ENCODE assay signal across 23 mouse cellular contexts in genomic region chr3:119938425-119938824, GRCm38 (mm10).
DNase-seq lines count a peak whose midpoint lies in the region; ATAC-seq and TF ChIP-seq lines count a peak whose summit lies in the region.
"Had no signal": no experiment of that assay in that cellular context is flagged by ENCODE, and none has a peak within 500 bp of the region (broad histone marks: within the 10 kb centered on the region; RNA-seq: fewer than 3 reads in every experiment).

No protein-coding gene starts in this region.

- CTCF ChIA-PET in Patski (lab: Charles Lee) = interaction anchor here (1.9 to 2.8 kb wide), 3 partner anchors 15 to 27 kb away, joined by 4 to 8 read pairs (median 8); no protein-coding TSS in a partner anchor

- no peaks in the 10 kb centered on the region for H3K36me3 ChIP-seq in kidney, embryonic 15.5 days
- H3K36me3 ChIP-seq in neural tube, embryonic 13.5 days = no peaks in the 10 kb centered on the region
- H3K36me3 ChIP-seq: embryonic facial prominence, embryonic 12.5 days; embryonic facial prominence, embryonic 15.5 days; heart, embryonic 10.5 days; heart, embryonic 13.5 days had no signal

- H3K4me3 ChIP-seq in kidney, embryonic 15.5 days (replicated peaks) = no peak overlapping the region
- H3K4me3 ChIP-seq in neural tube, embryonic 13.5 days = no peak overlapping the region
- H3K4me3 ChIP-seq: embryonic facial prominence, embryonic 12.5 days; embryonic facial prominence, embryonic 15.5 days; heart, adult 2 months; heart, embryonic 10.5 days; heart, embryonic 13.5 days had no signal

- no peak overlapping the region for H3K4me2 ChIP-seq in kidney, embryonic 15.5 days
- no peak overlapping the region for H3K4me2 ChIP-seq in neural tube, embryonic 13.5 days
- H3K4me2 ChIP-seq: embryonic facial prominence, embryonic 12.5 days; embryonic facial prominence, embryonic 15.5 days; heart, embryonic 13.5 days; hindbrain, embryonic 14.5 days had no signal

- H3K4me1 ChIP-seq in kidney, embryonic 15.5 days = no peaks in the 10 kb centered on the region
- H3K4me1 ChIP-seq in neural tube, embryonic 13.5 days (replicated peaks) = peaks cover 18% of the 10 kb centered on the region
- H3K4me1 ChIP-seq: heart, embryonic 10.5 days; heart, embryonic 13.5 days had no signal

- in situ Hi-C loops in Patski (cut with MboI; ENCODE audit: low pct_unique_long_range_greater_than_20kb) = no loop called here

- no peak overlapping the region for H3K27ac ChIP-seq in kidney, embryonic 15.5 days
- peak overlapping the region; percentile 54; the same call in 1 of the 2 replicates for H3K27ac ChIP-seq in neural tube, embryonic 13.5 days (replicated peaks)
- H3K27ac ChIP-seq: embryonic facial prominence, embryonic 12.5 days; embryonic facial prominence, embryonic 15.5 days; heart, adult 2 months; heart, embryonic 10.5 days; heart, embryonic 13.5 days; hindbrain, embryonic 14.5 days; hindbrain, postnatal 0 days had no signal

- 62% methylated on average over 6 of the region's 6 CpGs for WGBS in kidney, embryonic 15.5 days
- WGBS in neural tube, embryonic 13.5 days = 51% methylated on average over 6 of the region's 6 CpGs

- no peak for TF ChIP-seq CTCF in Patski (IDR thresholded peaks at IDR 0.05)

- no peak overlapping the region for H3K9ac ChIP-seq in kidney, embryonic 15.5 days
- no peak overlapping the region for H3K9ac ChIP-seq in neural tube, embryonic 13.5 days
- H3K9ac ChIP-seq: embryonic facial prominence, embryonic 12.5 days; embryonic facial prominence, embryonic 15.5 days; heart, embryonic 13.5 days; hindbrain, embryonic 14.5 days had no signal

- DNase-seq in kidney, adult 8-10 months = no peak
- no peak for DNase-seq in neural tube, embryonic 10.5 days (ENCODE audit: extremely low spot score, low spot score)
- no peak for DNase-seq in Patski (ENCODE audit: low read depth, low spot score)
- no peak for DNase-seq in embryo, embryonic 11 days
- DNase-seq: adrenal gland, postnatal 10 days; adrenal gland, postnatal 36 days; cerebellum, adult 9-10 months; cerebellum, postnatal 14 days; gastrocnemius, postnatal 10 days; gastrocnemius, postnatal 36 days; heart, adult 2 months; heart, postnatal 14 days; heart, postnatal 4 days had no signal

- H3K9me3 ChIP-seq in kidney, embryonic 15.5 days (replicated peaks) = no peaks in the 10 kb centered on the region
- H3K9me3 ChIP-seq in neural tube, embryonic 13.5 days = no peaks in the 10 kb centered on the region
- H3K9me3 ChIP-seq: embryonic facial prominence, embryonic 12.5 days; embryonic facial prominence, embryonic 15.5 days; heart, embryonic 10.5 days; heart, embryonic 13.5 days had no signal

- no peaks in the 10 kb centered on the region for H3K27me3 ChIP-seq in kidney, embryonic 15.5 days
- H3K27me3 ChIP-seq in neural tube, embryonic 13.5 days = no peaks in the 10 kb centered on the region
- H3K27me3 ChIP-seq in Patski = no peaks in the 10 kb centered on the region
- H3K27me3 ChIP-seq: embryonic facial prominence, embryonic 12.5 days; embryonic facial prominence, embryonic 15.5 days; heart, embryonic 13.5 days had no signal

- ATAC-seq in kidney, embryonic 15.5 days (replicated peaks; ENCODE audit: low FRiP score) = 0 out of 2 replicates have a peak, but pooled peaks have one; percentile 64
- 0 out of 2 replicates have a peak, but pooled peaks have one; percentile 23 for ATAC-seq in neural tube, embryonic 13.5 days (ENCODE audit: low read depth)
- peak; percentile 26 for ATAC-seq in Patski
- ATAC-seq: CD4-positive, CD25-positive, alpha-beta regulatory T cell, adult 4 months; hindbrain, postnatal 0 days; inflammation-experienced regulatory T-cells, adult 6 months had no signal

- POLR2A ChIA-PET in Patski (lab: Charles Lee) = interaction anchor here (1.4 kb wide), 1 partner anchor 10 kb away, joined by 4 read pairs; no protein-coding TSS in a partner anchor
